Mouse (Mus musculus): ENCODE results near the gene Col6a2.

The Col6a2 gene

DNA sequence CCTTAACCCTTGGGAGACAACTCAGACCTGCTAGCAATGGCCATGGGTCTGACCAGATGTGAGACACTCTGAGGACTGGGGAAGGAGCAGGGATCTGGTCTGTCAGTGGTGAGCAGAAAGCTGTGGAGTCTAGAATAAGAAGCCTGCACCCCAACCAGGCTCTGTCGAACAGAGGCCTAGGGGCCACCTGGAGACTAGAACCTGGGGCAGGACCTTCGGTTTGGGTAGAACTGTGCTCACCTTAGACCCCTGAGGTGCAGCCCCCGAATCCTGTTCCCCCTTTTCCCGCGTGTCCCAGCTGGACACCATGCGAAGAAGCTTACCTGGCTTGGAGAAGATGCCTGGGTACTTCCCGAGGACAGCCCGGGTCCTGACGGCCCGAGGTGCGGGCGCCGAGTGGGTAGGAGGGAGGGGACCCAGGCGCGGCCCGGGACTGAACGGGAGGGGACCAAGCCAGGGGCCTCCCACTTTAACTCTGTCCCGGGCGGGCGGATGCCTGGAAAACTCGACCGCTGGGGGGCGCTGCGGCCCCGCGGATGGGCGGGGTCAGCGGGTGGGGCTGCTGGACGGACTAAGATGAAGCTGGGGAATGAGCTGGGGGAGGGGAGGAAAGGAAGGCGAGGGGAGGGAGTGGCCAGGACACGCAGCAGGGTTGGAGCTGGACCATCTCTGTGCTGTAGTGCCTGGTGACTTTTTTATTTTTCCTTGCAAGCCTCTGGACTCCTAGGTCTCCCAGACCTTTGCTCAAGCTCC is at the start of gene Col6a2:
TSS of gene Col6a2 (minus strand) at position 703 of the 753 bp plus-strand sequence.
- peak; percentile 27 for DNase-seq (ENCODE audit: low read depth, low spot score)

DNA sequence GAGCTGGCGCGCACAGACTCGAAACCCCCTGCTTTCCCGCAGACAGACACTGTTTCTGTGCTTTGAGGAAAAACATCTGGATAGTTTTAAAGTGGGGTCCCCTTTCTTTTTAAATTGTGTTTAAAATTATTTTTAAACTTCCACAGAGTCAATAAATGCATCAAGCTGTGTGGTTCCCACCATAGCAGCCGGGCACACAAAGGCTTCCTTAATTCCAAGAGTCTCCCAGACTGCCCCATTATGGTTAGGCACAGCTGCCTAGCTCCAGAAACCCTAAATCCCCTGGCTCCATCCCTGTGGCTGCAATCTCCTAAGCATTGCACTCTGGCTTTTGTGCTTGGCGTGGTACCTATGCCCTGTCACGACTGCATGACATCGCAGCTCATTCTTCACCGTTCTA is 48.5 kb upstream of the Col6a2 start:
- no peak for DNase-seq (ENCODE audit: low read depth, low spot score)

- no peak for DNase-seq (ENCODE audit: low read depth, low spot score)
Observed at GRCm38 (mm10) chr10:76668947-76669284, 45.5 kb upstream of the Col6a2 start.

- no peak for DNase-seq (ENCODE audit: low read depth, low spot score)
Observed at GRCm38 (mm10) chr10:76668261-76668946, 45.0 kb upstream of the Col6a2 start.

DNA sequence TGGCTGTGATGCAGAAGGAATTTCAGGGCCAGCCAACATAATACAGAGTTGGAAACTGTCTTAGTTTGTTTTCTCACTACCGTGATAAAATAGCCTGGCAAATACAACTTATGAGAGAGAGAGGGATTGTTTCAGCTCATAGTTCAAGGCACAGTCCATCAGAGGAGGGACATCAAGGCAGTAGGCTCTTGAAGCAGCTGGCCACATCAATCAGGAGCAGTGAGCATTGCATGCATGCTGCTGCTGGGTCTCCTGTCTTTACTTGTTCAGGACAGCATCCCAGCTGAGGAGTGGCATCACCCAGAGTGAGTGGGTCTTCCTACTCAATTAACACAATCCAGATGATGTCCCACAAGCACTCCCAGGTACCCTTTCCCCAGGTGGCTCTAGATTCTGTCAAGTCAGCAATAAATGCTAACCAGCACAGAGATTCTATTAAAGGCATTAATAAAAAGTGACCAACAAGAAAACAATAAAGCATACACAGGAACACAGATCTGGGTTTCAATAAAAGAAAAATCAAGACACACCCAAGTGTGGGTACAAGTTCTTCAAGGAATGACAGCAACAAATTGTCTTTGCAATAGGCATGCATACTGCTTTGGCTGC is 43.9 kb upstream of the Col6a2 start:
- no peak for DNase-seq (ENCODE audit: low read depth, low spot score)

DNA sequence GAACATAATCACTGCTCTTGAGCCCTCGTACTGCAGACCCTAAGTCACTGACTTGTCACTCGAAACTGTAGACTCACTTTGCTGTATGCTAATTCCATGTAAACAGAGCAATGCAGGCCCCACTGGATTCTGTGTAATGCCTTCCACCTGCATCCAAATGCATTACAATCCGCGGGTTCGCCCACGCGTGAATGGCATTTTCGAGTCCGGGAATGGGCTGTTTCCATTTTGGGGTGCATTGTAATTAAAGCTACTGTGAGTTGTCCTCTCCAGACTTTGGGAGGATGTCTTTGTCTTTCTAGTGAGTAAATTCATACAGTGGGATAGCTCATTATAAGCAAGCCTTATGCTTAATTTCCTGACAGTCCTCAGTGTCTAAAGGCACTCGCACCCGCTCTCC is 42.1 kb upstream of the Col6a2 start:
- no peak for DNase-seq (ENCODE audit: low read depth, low spot score)

GRCm38 (mm10) chr10:76664156-76665115 is 41.0 kb upstream of the Col6a2 start:
- DNase-seq (ENCODE audit: low read depth, low spot score) = no peak

- no peak for DNase-seq (ENCODE audit: low read depth, low spot score)
Observed at GRCm38 (mm10) chr10:76653345-76654336, 30.2 kb upstream of the Col6a2 start.

DNA sequence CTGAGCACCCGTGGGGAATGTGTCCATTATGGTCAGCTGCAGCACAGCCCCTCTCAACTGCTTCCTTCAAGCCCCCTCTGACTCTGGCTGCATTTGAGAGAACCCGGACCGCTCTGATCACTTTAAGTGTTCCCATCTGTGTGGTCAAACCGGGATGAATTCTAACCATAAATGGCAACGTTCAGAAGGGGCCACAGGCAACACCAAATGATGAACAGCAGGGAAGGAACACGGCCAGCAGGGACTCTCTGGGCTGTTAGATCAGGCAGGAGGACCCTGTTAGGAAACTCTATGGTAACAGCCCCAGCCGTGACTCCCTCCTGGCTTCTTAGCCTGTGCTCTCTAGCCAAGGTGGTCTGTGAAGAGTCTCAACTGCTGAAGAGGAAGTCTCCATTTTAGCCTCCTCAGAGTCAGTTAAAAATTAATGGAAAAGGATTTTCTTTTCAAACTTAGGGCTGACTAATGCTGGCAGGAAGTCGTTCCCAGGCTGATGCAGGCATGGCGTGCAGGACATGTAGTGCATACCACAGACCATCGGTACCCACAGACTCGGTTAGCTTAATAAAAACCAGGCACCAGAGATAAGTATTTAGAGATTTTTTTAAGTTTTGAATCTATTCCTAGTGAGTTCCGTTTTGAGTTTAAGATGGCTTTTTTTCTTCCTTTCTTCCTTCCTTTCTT is 27.4 kb upstream of the Col6a2 start:
- no peak for DNase-seq (ENCODE audit: low read depth, low spot score)

- DNase-seq (ENCODE audit: low read depth, low spot score) = no peak
Observed at GRCm38 (mm10) chr10:76648738-76649137, 25.3 kb upstream of the Col6a2 start.

GRCm38 (mm10) chr10:76647390-76647789 is 24.0 kb upstream of the Col6a2 start:
- no peak for DNase-seq (ENCODE audit: low read depth, low spot score)

DNA sequence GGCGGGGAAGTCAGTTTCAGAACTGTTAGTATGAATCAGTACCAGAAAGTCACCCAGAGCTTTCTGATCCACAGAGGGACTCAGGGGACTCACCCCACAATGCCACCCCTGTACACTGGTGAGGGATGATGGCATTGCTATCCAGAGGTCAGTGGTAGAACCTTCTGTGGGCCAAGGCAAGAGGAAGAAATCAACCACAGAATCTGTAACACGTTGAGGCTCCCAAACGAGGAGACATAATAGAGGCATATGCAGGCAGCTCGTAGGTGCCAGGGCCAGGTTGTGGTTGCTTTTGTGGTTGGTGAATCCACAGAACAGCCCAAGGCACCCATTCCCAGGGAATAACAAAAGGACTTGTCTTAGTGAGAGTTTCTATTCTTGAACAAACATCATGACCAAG is 22.3 kb upstream of the Col6a2 start:
- no peak for DNase-seq (ENCODE audit: low read depth, low spot score)

DNA sequence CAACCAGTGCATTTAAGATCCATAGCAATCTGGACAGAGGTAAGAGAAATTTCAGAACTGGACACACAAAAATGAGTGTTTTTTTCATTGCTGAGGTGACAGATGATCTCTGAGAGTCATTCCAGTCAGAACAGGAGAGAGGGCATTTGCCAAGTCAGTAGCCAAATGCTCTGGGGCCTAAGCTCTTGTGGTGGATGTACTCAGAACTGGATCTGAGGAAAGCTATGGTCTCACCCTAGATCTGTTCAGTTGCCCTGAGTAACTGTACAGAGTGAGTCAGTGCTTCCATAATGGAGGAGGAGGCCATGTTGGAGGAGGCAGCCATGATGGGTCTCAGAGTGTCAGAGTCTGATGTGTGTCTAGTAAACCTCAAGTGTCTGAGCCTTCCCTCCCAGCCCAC is 21.6 kb upstream of the Col6a2 start:
- no peak for DNase-seq (ENCODE audit: low read depth, low spot score)

DNA sequence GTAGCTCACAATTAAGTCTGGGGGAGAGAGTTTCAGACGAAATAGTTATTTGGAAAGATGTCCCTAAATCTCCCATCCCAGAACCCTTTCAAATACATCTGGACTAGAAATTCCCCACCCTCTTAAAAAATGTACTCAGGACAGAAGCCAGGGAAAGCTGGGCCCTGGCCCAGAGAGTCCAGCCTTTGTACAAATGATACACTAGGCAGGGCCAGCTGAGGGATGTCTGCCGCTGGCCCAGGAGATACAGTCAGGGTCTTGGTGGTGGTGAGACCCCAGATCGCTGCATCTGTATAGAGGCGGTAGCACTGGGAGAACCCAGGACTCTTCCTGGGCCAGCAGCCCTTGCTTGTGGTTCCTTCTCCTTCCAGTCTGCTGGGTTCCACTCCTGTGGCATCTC is 20.6 kb upstream of the Col6a2 start:
- DNase-seq (ENCODE audit: low read depth, low spot score) = no peak

DNA sequence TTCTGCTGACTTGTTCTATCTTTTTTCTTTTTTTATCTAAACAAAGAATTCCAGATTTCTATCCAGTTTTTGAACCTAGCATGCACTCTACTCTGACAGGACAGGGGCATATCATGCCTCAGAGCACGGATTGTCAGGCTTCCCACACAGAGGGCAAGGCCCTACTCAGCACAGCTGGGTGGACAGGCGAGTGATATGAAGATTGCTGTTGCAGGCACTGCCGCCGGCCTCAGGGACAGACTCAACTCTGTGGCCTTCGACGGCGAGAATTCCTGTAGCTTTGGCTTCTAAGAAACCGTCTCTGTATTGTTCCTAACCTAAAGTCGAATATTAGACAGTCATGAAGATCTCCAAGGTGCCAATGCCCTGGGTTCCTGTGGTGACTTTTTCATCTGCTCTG is 20.0 kb upstream of the Col6a2 start:
- DNase-seq (ENCODE audit: low read depth, low spot score) = no peak

DNA sequence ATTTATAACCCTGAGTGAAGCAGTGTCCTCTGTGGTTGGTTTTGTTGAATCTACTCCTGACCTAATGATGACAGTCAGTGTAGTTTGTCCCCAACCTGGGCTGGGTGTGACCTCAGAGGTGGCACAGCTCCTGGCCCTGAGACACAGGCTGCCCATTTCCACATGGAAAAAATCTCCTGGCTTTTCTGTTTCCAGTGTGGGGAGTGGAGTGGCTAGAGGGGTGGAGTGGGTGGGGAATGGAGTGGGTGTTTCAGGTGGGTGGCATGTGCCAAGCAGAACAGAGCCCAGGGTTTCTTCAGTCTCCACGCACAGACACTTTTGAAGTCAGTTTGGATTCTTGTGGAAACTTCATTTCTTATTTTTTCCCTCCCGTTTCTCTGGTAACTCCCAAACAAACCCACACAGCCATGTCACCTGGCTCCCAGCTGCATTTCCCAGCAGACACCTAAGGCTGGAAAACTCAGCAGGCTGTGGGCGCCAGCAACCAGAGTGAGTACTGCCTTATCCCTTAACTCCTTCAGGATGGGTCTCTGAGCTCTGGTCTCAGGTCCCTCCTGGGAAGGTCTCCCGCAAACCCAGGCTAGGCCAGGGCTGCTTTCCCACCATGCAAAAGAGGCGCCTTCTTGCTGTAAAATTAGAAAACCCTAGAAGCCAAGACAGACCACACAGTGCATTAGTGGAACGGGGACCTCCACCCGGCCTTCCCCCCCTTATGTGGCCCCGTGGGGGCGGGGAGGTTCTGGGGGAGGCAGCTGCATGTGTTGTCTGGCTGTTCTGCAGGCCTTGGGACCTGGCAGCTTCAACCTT is 19.4 kb upstream of the Col6a2 start:
- DNase-seq (ENCODE audit: low read depth, low spot score) = no peak

GRCm38 (mm10) chr10:76641894-76642627 is 18.6 kb upstream of the Col6a2 start:
- DNase-seq (ENCODE audit: low read depth, low spot score) = no peak

DNA sequence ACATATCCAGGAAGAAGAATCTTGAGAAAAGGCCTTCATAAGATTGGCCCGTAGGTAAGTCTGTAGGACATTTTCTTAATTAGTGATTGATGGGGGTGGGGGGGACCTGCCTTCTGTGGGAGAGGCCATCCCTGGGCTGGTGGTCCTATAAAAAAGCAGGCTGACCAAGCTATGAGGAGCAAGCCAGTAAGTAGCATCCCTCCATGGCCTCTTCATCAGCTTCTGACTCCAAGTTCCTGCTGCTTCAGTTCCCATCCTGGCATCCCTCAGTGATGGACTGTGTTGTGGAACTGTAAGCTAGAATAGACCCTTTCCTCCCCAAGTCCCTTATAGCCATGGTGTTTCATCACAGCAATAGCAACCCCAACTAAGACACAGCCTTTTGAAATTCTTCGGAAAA is 16.5 kb upstream of the Col6a2 start:
- DNase-seq (ENCODE audit: low read depth, low spot score) = no peak
